In genomic region chr1:153317486-153318260, GRCm38 (mm10) we compare ENCODE assay signal across 13 mouse cellular contexts. TPM values are rescaled to one million over a fixed set of nuclear protein-coding genes. Genes with fewer than 3 reads are reported as not detected.
DNase-seq lines count a peak whose midpoint lies in the region; ATAC-seq lines count a peak whose summit lies in the region.
"Had no signal": no experiment of that assay in that cellular context is flagged by ENCODE, and none has a peak within 500 bp of the region (broad histone marks: within the 10 kb centered on the region; RNA-seq: fewer than 3 reads in every experiment).

No protein-coding gene starts in this region.

- H3K27ac ChIP-seq in midbrain, embryonic 10.5 days (replicated peaks), result 0 out of 2 replicates have a peak overlapping the region, but pooled peaks have one; percentile 13
- H3K27ac ChIP-seq in midbrain, embryonic 15.5 days, result no peak overlapping the region
- H3K27ac ChIP-seq in heart, embryonic 16.5 days (ENCODE audit: low read length), result peak overlapping the region; percentile 30
- H3K27ac ChIP-seq in stomach, embryonic 14.5 days (ENCODE audit: low read length), result peak overlapping the region; percentile 69; the same call in 1 of the 2 replicates
- H3K27ac ChIP-seq: hindbrain, embryonic 15.5 days; liver, embryonic 14.5 days had no signal

- H3K9ac ChIP-seq in midbrain, embryonic 15.5 days, result no peak overlapping the region
- no peak overlapping the region for H3K9ac ChIP-seq in heart, embryonic 16.5 days (ENCODE audit: low read length)
- H3K9ac ChIP-seq in stomach, embryonic 14.5 days (replicated peaks; ENCODE audit: low read depth, low read length), result no peak overlapping the region
- H3K9ac ChIP-seq: forebrain, embryonic 13.5 days; hindbrain, embryonic 15.5 days; liver, embryonic 14.5 days had no signal

- no peak overlapping the region for H3K4me3 ChIP-seq in midbrain, embryonic 10.5 days
- no peak overlapping the region for H3K4me3 ChIP-seq in midbrain, embryonic 15.5 days
- no peak overlapping the region for H3K4me3 ChIP-seq in heart, embryonic 16.5 days (ENCODE audit: low read length)
- H3K4me3 ChIP-seq in stomach, embryonic 14.5 days (ENCODE audit: low read depth, low read length), result no peak overlapping the region
- H3K4me3 ChIP-seq: forebrain, embryonic 13.5 days; hindbrain, embryonic 15.5 days; myocyte had no signal

- H3K27me3 ChIP-seq in midbrain, embryonic 10.5 days (ENCODE audit: low read depth, poor library complexity, severe bottlenecking), result no peaks in the 10 kb centered on the region
- no peaks in the 10 kb centered on the region for H3K27me3 ChIP-seq in midbrain, embryonic 15.5 days (replicated peaks)
- no peaks in the 10 kb centered on the region for H3K27me3 ChIP-seq in heart, embryonic 16.5 days (ENCODE audit: control insufficient read depth, insufficient read depth, low read length)
- no peaks in the 10 kb centered on the region for H3K27me3 ChIP-seq in stomach, embryonic 14.5 days (ENCODE audit: control insufficient read depth, insufficient read depth, low read length)
- H3K27me3 ChIP-seq: forebrain, embryonic 13.5 days; hindbrain, embryonic 15.5 days had no signal

- no peak overlapping the region for H3K4me2 ChIP-seq in midbrain, embryonic 15.5 days
- peak overlapping the region; percentile 10; the same call in 1 of the 2 replicates for H3K4me2 ChIP-seq in heart, embryonic 16.5 days (ENCODE audit: low read depth, low read length)
- H3K4me2 ChIP-seq in stomach, embryonic 14.5 days (replicated peaks; ENCODE audit: low read depth, low read length), result no peak overlapping the region
- H3K4me2 ChIP-seq: forebrain, embryonic 13.5 days; hindbrain, embryonic 15.5 days had no signal

- 83% methylated on average over 16 of the region's 16 CpGs for WGBS in midbrain, embryonic 10.5 days
- WGBS in midbrain, embryonic 15.5 days, result 81% methylated on average over 16 of the region's 16 CpGs
- 48% methylated on average over 16 of the region's 16 CpGs for WGBS in heart, embryonic 16.5 days
- WGBS in stomach, embryonic 14.5 days, result 71% methylated on average over 16 of the region's 16 CpGs

- H3K4me1 ChIP-seq in midbrain, embryonic 10.5 days, result peaks cover 36% of the 10 kb centered on the region
- peaks cover 5% of the 10 kb centered on the region; the same call in 1 of the 2 replicates for H3K4me1 ChIP-seq in midbrain, embryonic 15.5 days
- peaks cover 58% of the 10 kb centered on the region for H3K4me1 ChIP-seq in heart, embryonic 16.5 days (ENCODE audit: control insufficient read depth, insufficient read depth, low read length)
- H3K4me1 ChIP-seq in stomach, embryonic 14.5 days (ENCODE audit: control insufficient read depth, insufficient read depth, low read length), result peaks cover 31% of the 10 kb centered on the region

- no peaks in the 10 kb centered on the region for H3K9me3 ChIP-seq in midbrain, embryonic 10.5 days (replicated peaks)
- H3K9me3 ChIP-seq in midbrain, embryonic 15.5 days, result no peaks in the 10 kb centered on the region
- no peaks in the 10 kb centered on the region for H3K9me3 ChIP-seq in heart, embryonic 16.5 days (replicated peaks; ENCODE audit: control insufficient read depth, low read length)
- H3K9me3 ChIP-seq in stomach, embryonic 14.5 days (ENCODE audit: control insufficient read depth, low read depth, low read length), result peaks cover 2% of the 10 kb centered on the region; the same call in 1 of the 2 replicates
- H3K9me3 ChIP-seq: forebrain, embryonic 13.5 days; hindbrain, embryonic 15.5 days had no signal

- DNase-seq in gastrocnemius, postnatal 25 days, result peak; percentile 50
- DNase-seq in gastrocnemius, postnatal 4 days (ENCODE audit: low spot score in 2 of 2), result no peak
- no peak for DNase-seq in midbrain, embryonic 10.5 days (ENCODE audit: low spot score)
- DNase-seq in MN1 (ENCODE audit: low spot score), result no peak
- no peak for DNase-seq in yolk sac, embryonic 10.5 days (ENCODE audit: low spot score)
- DNase-seq: cerebellum, adult 9-11 months had no signal

- H3K36me3 ChIP-seq in midbrain, embryonic 10.5 days, result peaks cover 21% of the 10 kb centered on the region
- H3K36me3 ChIP-seq in midbrain, embryonic 15.5 days (replicated peaks), result no peaks in the 10 kb centered on the region
- peaks cover 4% of the 10 kb centered on the region for H3K36me3 ChIP-seq in heart, embryonic 16.5 days (ENCODE audit: control insufficient read depth, insufficient read depth)
- no peaks in the 10 kb centered on the region for H3K36me3 ChIP-seq in stomach, embryonic 14.5 days (ENCODE audit: control insufficient read depth, insufficient read depth, low read length)
- H3K36me3 ChIP-seq: hindbrain, embryonic 15.5 days had no signal

- no peak for ATAC-seq in midbrain, embryonic 15.5 days (replicated peaks)
- ATAC-seq in heart, embryonic 16.5 days (replicated peaks; ENCODE audit: extremely low read depth, insufficient read depth, low FRiP score), result no peak
- no peak for ATAC-seq in stomach, embryonic 14.5 days (ENCODE audit: insufficient number of reproducible peaks, insufficient read depth, low FRiP score, low read depth)
- ATAC-seq: forebrain, embryonic 13.5 days had no signal

RNA-seq across cellular contexts. Expression of gene Lamc1, which starts 14.9 kb away (rescaled TPM):
- total RNA-seq in gastrocnemius, postnatal 25 days (2021), result 100 to 1,000 TPM; 102 to 113 TPM
- total RNA-seq in gastrocnemius, postnatal 4 days (2021), result 100 to 1,000 TPM; 323 to 353 TPM
- 21.2 and 22.7 TPM in 2 replicates for polyA plus RNA-seq in midbrain, embryonic 10.5 days (2016; fragmentation: Nextera tagmentation; extraction: Ambion mirVana)
- 15.9 and 16.0 TPM in 2 replicates for polyA plus RNA-seq in midbrain, embryonic 15.5 days (2015; fragmentation: Nextera tagmentation; extraction: Ambion mirVana)
- 73.8 and 85.3 TPM in 2 replicates for polyA plus RNA-seq in heart, embryonic 16.5 days (2015; fragmentation: Nextera tagmentation; extraction: Ambion mirVana)
- polyA plus RNA-seq in stomach, embryonic 14.5 days (2014; fragmentation: Nextera tagmentation; extraction: Ambion mirVana), result 104 and 111 TPM in 2 replicates
